Mouse (Mus musculus): ENCODE measurements around the gene Chchd4.

DNA sequence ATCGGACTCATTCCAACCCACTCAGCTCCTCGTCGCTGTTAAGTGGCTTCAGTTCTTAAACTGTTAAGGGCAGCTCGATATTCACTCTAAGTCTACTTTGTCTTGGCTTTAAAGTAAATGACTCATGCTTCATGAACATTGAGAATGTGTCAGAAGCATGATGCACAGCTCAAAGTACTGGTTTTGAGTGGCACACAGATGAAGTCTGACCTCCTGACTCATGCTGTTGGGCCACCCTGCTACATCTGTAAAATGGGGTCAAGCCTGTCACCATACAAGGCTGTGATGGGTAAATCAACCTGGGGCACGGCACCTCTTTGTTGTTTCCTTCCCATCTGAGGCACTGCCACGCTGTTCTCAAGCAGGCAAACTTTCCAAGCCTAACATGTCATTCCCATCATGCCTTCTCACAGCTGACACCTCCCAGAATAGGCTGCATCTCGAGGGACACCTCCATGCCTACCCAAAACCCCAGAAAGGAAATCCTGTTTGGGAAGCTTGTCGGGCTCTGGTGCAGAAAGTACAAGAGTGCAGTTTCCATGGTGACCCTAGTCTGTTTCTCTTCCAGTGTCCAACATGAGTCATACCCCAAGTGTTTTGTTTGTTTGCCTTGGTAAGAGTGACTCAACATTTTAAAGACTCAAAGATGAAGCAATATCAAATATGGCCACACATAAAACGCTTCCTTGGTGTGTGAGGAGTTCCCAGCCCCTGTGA is 15.3 kb upstream of the Chchd4 start:
- no peak for TF ChIP-seq GATA1 (IDR thresholded peaks at IDR 0.05; ENCODE audit: borderline replicate concordance, low read length)
- peak; percentile 37; the same call in 1 of the 2 replicates for TF ChIP-seq FLI1 (IDR thresholded peaks at IDR 0.05; ENCODE audit: low read length)
